Comparison of ENCODE assay signal across 8 mouse cellular contexts in the genomic region with DNA sequence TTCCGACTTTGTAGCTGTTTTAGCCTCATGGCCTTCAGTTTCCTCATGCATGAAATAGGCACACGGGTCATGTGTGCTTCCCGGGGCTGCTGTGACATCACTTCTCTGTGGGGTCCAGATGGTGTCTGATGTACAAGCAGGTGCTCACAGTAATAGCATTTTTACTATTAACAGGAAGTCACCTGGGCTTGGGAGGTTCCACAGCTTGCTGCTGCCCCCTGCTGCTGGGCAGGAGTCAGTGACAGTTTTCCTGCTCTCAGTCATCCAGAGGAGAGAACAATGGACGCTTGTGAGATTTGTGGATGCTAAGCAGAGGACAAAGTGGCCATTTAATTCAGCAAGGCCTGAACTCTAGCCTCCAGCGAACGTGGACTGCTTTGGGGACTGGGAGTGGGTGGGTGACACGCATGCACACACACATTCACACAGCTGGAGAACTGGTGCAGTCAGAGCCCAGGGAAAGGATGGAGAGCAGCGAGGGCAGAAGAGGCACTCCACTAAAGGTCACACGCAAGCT. TPM values are rescaled to one million over a fixed set of nuclear protein-coding genes. Genes with fewer than 3 reads are reported as not detected.
DNase-seq lines count a peak whose midpoint lies in the region; ATAC-seq and TF ChIP-seq lines count a peak whose summit lies in the region.

No protein-coding gene starts in this region.

- ATAC-seq in embryonic facial prominence, embryonic 14.5 days (ENCODE audit: low read depth) = peak; percentile 58
- peak; percentile 54 to 63 for ATAC-seq in hematopoietic stem cell, adult 5-6 weeks (replicated peaks in 1 of 2; ENCODE audit: insufficient read depth in 1 of 2, low FRiP score in 2 of 2, low TSS enrichment in 1 of 2, low read depth in 1 of 2, poor library complexity in 2 of 2, severe bottlenecking in 2 of 2)
- peak; percentile 80 for ATAC-seq in neutrophil, adult 5-6 weeks (ENCODE audit: extremely low read depth, insufficient number of reproducible peaks, low FRiP score, poor library complexity, severe bottlenecking)

- H3K9me3 ChIP-seq in E14TG2a.4 (ENCODE audit: low read length) = no peaks in the 10 kb centered on the region
- no peaks in the 10 kb centered on the region for H3K9me3 ChIP-seq in embryonic facial prominence, embryonic 14.5 days (ENCODE audit: control insufficient read depth, low read length)

- TF ChIP-seq POLR2A in bone marrow, adult 2 months (IDR thresholded peaks at IDR 0.05; ENCODE audit: borderline replicate concordance, control insufficient read depth, low read depth, low read length) = no peak
- TF ChIP-seq POLR2A in lung, adult 2 months (IDR thresholded peaks at IDR 0.05; ENCODE audit: borderline replicate concordance, extremely low read depth, low read depth, low read length) = no peak

- H3K4me2 ChIP-seq in embryonic facial prominence, embryonic 14.5 days (ENCODE audit: low read depth, low read length) = no peak overlapping the region

- H3K27ac ChIP-seq in bone marrow, adult 2 months (ENCODE audit: control insufficient read depth, insufficient read depth, low read depth, low read length, poor library complexity) = no peak overlapping the region
- peak overlapping the region; percentile 52 for H3K27ac ChIP-seq in embryonic facial prominence, embryonic 14.5 days (replicated peaks; ENCODE audit: low read depth, low read length)
- H3K27ac ChIP-seq in layer of hippocampus, adult 2 months = peak overlapping the region; percentile 58

- H3K27me3 ChIP-seq in E14TG2a.4 (ENCODE audit: insufficient read depth, low read length) = peaks cover 4% of the 10 kb centered on the region; the same call in 1 of the 2 replicates
- no peaks in the 10 kb centered on the region for H3K27me3 ChIP-seq in embryonic facial prominence, embryonic 14.5 days (replicated peaks; ENCODE audit: control insufficient read depth, insufficient read depth, low read length)

- TF ChIP-seq CTCF in E14TG2a.4 (conservative IDR thresholded peaks at IDR 0.05; ENCODE audit: low read length) = peak; percentile 57
- TF ChIP-seq CTCF in bone marrow, adult 2 months (IDR thresholded peaks at IDR 0.05; ENCODE audit: control insufficient read depth, insufficient read depth, low read length) = peak; percentile 96
- peak; percentile 95 for TF ChIP-seq CTCF in layer of hippocampus, adult 2 months (conservative IDR thresholded peaks at IDR 0.05)
- TF ChIP-seq CTCF in lung, adult 2 months (IDR thresholded peaks at IDR 0.05; ENCODE audit: insufficient read depth, low read length) = peak; percentile 95

- no peak overlapping the region for H3K9ac ChIP-seq in embryonic facial prominence, embryonic 14.5 days (ENCODE audit: low read depth, low read length)

- WGBS in bone marrow, adult 2 months = 28% methylated on average over 9 of the region's 9 CpGs
- 35% methylated on average over 9 of the region's 9 CpGs for WGBS in embryonic facial prominence, embryonic 14.5 days
- 45% methylated on average over 9 of the region's 9 CpGs for WGBS in lung, adult 2 months

- H3K4me3 ChIP-seq in E14TG2a.4 (replicated peaks; ENCODE audit: low read length) = no peak overlapping the region
- H3K4me3 ChIP-seq in bone marrow, adult 2 months (replicated peaks; ENCODE audit: control insufficient read depth, low read depth, low read length) = peak overlapping the region; percentile 11
- no peak overlapping the region for H3K4me3 ChIP-seq in embryonic facial prominence, embryonic 14.5 days (ENCODE audit: low read depth, low read length)
- H3K4me3 ChIP-seq in layer of hippocampus, adult 2 months = no peak overlapping the region
- no peak overlapping the region for H3K4me3 ChIP-seq in lung, adult 2 months (replicated peaks; ENCODE audit: extremely low read depth, low read depth, low read length)

- peaks cover 43% of the 10 kb centered on the region for H3K36me3 ChIP-seq in E14TG2a.4 (ENCODE audit: insufficient read depth, low read length)
- H3K36me3 ChIP-seq in embryonic facial prominence, embryonic 14.5 days (ENCODE audit: control insufficient read depth, insufficient read depth, low read length) = peaks cover 42% of the 10 kb centered on the region

- peak; percentile 45 for DNase-seq in embryonic facial prominence, embryonic 14.5 days (ENCODE audit: low spot score)
- peak; percentile 70 to 80 for DNase-seq in layer of hippocampus, adult 2 months (ENCODE audit: low spot score in 2 of 2)
- DNase-seq in lung, adult 2 months = peak; percentile 74
- peak; percentile 73 to 83 for DNase-seq in thymus, adult 18-20 months

- H3K4me1 ChIP-seq in E14TG2a.4 (replicated peaks; ENCODE audit: low read depth, low read length) = peaks cover 7% of the 10 kb centered on the region
- H3K4me1 ChIP-seq in bone marrow, adult 2 months (ENCODE audit: control insufficient read depth, insufficient read depth, low read length) = peaks cover 4% of the 10 kb centered on the region; the same call in 1 of the 2 replicates
- peaks cover 6% of the 10 kb centered on the region; the same call in 1 of the 2 replicates for H3K4me1 ChIP-seq in embryonic facial prominence, embryonic 14.5 days (ENCODE audit: control insufficient read depth, insufficient read depth, low read length)
- H3K4me1 ChIP-seq in lung, adult 2 months (ENCODE audit: control insufficient read depth, insufficient read depth, low read length) = no peaks in the 10 kb centered on the region

RNA-seq across cellular contexts. Expression of a gene that starts 35.7 kb away (rescaled TPM):
- polyA plus RNA-seq in bone marrow, adult 2 months (2011; ENCODE audit: insufficient read depth, insufficient read length, low replicate concordance, missing spikeins) = 21.8 and 39.9 TPM in 2 replicates
- 0.26 and 0.46 TPM in 2 replicates for polyA plus RNA-seq in embryonic facial prominence, embryonic 14.5 days (2014; fragmentation: Nextera tagmentation; extraction: Ambion mirVana)
- 10.3 and 18.1 TPM in 2 replicates for total RNA-seq in hematopoietic stem cell, adult 5-6 weeks (2017)
- under 1 TPM; 0.98 to 1.00 TPM for total RNA-seq in layer of hippocampus, adult 2 months (2021)
- polyA plus RNA-seq in lung, adult 2 months (2012; rRNA removed) = 7.6 and 8.8 TPM in 2 replicates
- total RNA-seq in neutrophil, adult 5-6 weeks (2017) = 109 and 111 TPM in 2 replicates
